Mouse (Mus musculus) kidney, postnatal 36 days (tissue): Measurements from ENCODE around the gene Glo1.

Experiments used
- DNase-seq, 2 experiments: peaks; one replicate each; pipeline ENCODE4 v3.0.0; 2021 to 2022; ENCODE audit warnings: mixed read lengths in 2 of 2

Gene Glo1

GRCm38 (mm10) chr17:30612075-30612859 lies 14.4 kb downstream of the Glo1 start:
- peak; percentile 100 for DNase-seq

DNA sequence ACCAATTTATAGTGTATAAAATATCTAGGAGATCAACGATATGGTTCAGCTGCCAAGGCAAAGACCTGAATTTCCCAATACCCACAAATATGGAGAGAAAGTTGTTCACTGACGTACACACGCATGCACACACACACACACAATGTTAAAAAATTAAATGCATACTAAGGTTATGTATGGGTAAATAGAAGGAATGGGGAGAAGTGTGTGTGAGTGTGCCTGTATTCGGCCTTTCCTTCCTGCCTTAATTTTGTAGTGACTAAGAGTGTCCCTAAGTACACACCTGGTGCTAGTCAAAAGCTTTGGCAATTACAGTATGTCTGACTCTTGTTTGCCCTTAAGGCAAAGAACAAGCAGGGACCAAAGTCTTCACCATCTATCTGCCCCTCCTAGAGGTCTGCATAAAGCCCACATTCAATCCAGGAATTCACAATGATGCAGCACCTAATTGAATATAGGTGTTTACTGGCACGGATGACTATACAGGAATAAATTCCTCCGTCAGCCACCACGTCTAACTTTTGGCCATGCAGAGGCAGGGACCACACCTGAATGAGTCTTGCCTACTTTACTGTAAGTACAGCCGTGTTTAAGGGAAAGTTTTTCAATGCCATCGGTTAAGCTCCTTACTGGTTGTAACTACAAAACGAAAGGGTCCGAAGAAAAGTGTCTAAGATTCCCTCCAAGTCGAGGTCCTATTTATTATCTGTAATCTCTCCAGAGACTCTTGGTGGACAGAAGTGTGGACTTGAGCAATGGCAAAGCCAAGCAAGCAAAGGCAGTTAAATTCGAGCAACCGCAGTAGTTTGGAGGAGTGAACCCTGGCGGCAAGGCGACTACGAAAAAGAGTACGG lies 15.2 kb downstream of the Glo1 start:
- DNase-seq: no peak

DNA sequence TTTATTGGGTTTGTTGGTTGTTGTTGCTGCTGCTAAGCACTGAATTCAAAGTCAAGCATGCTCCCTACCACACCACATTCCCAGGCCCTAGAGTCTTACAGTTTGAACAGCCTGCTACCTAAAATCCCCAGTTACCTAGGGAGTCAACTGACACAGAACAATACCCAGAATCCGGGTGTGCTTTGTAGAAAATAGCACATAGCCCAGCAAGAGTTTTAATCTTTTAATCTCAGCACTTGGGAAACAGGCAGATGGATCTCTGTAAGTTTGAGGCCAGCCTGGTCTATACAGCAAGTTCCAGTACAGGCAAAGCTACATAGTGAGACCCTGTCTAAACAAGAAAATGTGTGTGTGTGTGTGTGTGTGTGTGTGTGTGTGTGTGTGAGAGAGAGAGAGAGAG lies 15.9 kb downstream of the Glo1 start:
- no peak for DNase-seq

DNA sequence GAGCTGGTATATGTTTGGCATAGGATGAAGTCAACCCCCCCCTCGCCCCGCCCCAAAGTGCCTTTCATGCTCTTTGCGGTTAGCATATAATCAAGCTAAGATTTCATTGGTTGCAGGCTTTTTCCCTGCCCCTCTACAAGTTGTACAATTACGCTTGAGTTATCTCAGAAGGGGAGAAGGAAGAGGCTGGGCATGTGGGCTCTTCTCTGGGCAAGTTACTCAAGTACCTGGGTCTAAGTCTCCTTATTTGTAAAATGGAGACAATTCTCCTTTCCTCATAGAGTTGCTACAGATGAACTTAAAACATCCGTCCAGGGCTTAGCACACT lies 16.7 kb downstream of the Glo1 start:
- DNase-seq: no peak

DNA sequence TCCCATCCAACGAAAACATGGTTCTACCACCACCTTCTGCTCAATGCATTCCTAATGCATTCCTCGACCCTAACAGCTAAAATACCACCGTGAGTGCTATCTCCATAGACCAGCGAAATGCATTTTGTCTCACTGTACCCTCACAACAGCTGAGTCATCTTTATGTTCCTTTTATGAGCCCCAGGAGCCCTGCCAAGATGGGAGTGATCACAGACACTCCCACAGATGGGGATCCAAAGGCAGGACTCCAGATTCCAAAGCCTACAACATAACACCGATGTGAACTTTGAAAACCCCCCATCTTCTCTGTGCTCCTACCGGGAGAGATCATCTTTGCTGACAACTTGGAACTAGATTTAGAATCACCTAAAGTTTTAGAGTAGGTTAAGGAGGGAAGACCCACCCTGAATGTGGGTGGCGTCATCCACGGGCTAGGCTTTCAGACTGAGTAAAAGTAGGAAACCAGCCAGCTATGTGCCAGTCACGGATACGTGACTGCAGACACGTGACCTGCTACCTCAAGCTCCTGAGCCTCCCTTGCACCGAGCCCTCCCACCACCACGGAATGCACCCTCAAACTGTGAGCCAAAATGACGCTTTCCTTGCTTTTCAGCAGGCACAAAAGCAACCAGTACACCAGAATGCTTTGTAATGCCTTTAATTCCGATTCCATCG lies 17.2 kb downstream of the Glo1 start:
- peak in 1 of 2 experiments; percentile 31 for DNase-seq

GRCm38 (mm10) chr17:30607909-30608495 lies 18.7 kb downstream of the Glo1 start:
- no peak for DNase-seq

DNA sequence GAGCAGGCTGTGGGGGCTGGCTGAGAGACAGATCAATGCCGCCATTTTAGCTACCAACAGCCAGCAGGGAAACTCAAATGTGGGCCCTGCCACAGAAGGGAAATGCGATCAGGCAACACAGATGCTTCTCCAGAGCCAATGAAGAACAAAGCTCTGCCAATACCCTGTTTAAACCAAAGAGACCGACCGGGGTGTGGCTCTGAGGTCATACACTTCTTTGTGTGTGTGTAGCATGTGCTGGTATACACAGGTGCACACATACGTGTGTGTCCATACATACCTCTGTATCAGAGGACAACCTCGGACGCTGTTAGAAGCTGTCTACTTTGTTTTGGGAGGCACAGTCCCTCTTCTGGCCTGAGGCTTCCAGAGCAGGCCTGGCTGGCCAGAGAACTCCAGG lies 19.3 kb downstream of the Glo1 start:
- DNase-seq: no peak

- peak in 1 of 2 experiments; percentile 31 for DNase-seq
Observed at GRCm38 (mm10) chr17:30606634-30607081, 20.0 kb downstream of the Glo1 start.

DNA sequence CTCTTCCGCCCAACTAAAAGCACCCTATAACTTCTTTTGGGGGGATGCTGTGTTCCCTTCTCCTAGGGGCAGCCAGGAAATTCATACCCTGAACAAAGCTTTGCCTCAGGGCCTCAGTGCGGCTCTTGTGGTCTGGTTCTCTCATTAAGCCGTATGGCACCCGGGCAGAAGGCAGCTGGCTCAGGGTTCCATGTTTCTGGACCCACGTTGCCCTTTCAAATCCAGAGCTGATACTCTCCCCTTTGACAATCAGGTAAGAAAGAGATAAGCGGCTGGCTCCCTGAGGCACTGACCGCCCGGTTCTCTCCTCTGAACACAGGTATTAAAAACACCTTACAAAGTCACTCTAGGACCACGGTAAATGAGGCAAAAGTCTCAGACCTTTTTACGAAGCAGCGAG lies 20.5 kb downstream of the Glo1 start:
- DNase-seq: no peak

GRCm38 (mm10) chr17:30605001-30605400 lies 21.7 kb downstream of the Glo1 start:
- no peak for DNase-seq

- DNase-seq: no peak
Observed at GRCm38 (mm10) chr17:30604296-30604695, 22.4 kb downstream of the Glo1 start.

- DNase-seq: no peak
Observed at GRCm38 (mm10) chr17:30602175-30602574, 24.5 kb downstream of the Glo1 start.

GRCm38 (mm10) chr17:30598300-30598699 lies 28.4 kb downstream of the Glo1 start:
- DNase-seq: no peak

DNA sequence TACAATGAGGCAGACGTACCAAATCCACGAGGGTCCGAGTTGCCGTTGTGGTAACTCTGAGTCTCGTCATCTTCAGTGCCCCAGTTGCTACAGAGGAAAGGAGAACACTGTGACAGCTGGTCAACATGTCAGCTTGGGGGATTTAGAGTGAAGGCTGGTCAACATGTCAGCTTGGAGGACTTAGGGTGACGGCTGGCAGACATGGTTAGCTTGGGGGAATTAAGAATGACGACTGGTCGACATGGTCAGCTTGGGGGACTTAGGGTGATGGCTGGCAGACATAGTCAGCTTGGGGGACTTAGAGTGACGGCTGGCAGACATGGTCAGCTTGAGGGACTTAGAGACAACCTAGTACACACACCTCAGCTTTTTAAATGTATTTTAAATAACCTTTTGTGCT lies 28.9 kb downstream of the Glo1 start:
- no peak for DNase-seq

- DNase-seq: no peak
Observed at GRCm38 (mm10) chr17:30594846-30595245, 31.8 kb downstream of the Glo1 start.

GRCm38 (mm10) chr17:30594407-30594806 lies 32.3 kb downstream of the Glo1 start:
- no peak for DNase-seq

- DNase-seq: peak; percentile 58 to 72
Observed at GRCm38 (mm10) chr17:30590417-30591198, 36.1 kb downstream of the Glo1 start.

- DNase-seq: no peak
Observed at GRCm38 (mm10) chr17:30583258-30584001, 43.2 kb downstream of the Glo1 start.

GRCm38 (mm10) chr17:30582313-30582712 lies 44.4 kb downstream of the Glo1 start:
- DNase-seq: no peak

DNA sequence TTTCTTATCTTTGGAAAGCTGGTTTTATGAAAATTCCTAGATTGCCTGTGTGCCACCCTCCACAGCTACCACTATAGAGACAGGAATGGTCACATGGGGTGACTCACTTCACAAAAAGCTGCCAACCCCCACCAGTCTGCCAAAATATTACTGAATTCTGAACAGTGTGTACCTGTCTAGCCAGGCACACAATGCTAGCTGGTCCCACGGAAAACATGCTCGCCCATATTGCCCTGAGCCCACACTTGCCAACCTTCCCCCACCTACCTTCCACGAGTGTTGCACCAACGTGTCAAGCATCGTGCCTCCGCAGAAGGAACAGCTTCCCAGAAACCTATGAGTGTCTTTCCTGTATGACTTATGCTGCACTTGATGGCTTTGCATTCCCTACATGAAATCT lies 45.5 kb downstream of the Glo1 start:
- no peak for DNase-seq

- DNase-seq: no peak
Observed at GRCm38 (mm10) chr17:30580781-30581180, 45.9 kb downstream of the Glo1 start.

- DNase-seq: no peak
Observed at GRCm38 (mm10) chr17:30576946-30577345, 49.7 kb downstream of the Glo1 start.
